ENCODE assay signal across 17 mouse cellular contexts in genomic region chr12:49484070-49484770, GRCm38 (mm10).
DNase-seq lines count a peak whose midpoint lies in the region; ATAC-seq lines count a peak whose summit lies in the region.
"Had no signal": no experiment of that assay in that cellular context is flagged by ENCODE, and none has a peak within 500 bp of the region (broad histone marks: within the 10 kb centered on the region; RNA-seq: fewer than 3 reads in every experiment).

No protein-coding gene starts in this region.

- no peak overlapping the region for H3K4me3 ChIP-seq in embryonic facial prominence, embryonic 11.5 days (ENCODE audit: low read depth, low read length)
- no peak overlapping the region for H3K4me3 ChIP-seq in embryonic facial prominence, embryonic 10.5 days
- no peak overlapping the region for H3K4me3 ChIP-seq in embryonic facial prominence, embryonic 14.5 days (ENCODE audit: low read depth, low read length)
- no peak overlapping the region for H3K4me3 ChIP-seq in hindbrain, embryonic 11.5 days (ENCODE audit: low read depth, low read length)
- no peak overlapping the region for H3K4me3 ChIP-seq in midbrain, embryonic 13.5 days (replicated peaks)
- no peak overlapping the region for H3K4me3 ChIP-seq in kidney, embryonic 14.5 days (ENCODE audit: low read length)
- H3K4me3 ChIP-seq: embryonic facial prominence, embryonic 12.5 days; liver, embryonic 15.5 days had no signal

- no peaks in the 10 kb centered on the region for H3K4me1 ChIP-seq in embryonic facial prominence, embryonic 11.5 days (ENCODE audit: control insufficient read depth, insufficient read depth, low read length)
- H3K4me1 ChIP-seq in embryonic facial prominence, embryonic 10.5 days = no peaks in the 10 kb centered on the region
- H3K4me1 ChIP-seq in embryonic facial prominence, embryonic 14.5 days (ENCODE audit: control insufficient read depth, insufficient read depth, low read length) = no peaks in the 10 kb centered on the region
- no peaks in the 10 kb centered on the region for H3K4me1 ChIP-seq in hindbrain, embryonic 11.5 days (replicated peaks; ENCODE audit: control insufficient read depth, insufficient read depth, low read length)
- H3K4me1 ChIP-seq in midbrain, embryonic 13.5 days (replicated peaks) = peaks cover 15% of the 10 kb centered on the region
- H3K4me1 ChIP-seq in kidney, embryonic 14.5 days (ENCODE audit: control insufficient read depth, insufficient read depth, low read length) = no peaks in the 10 kb centered on the region
- H3K4me1 ChIP-seq: embryonic facial prominence, embryonic 12.5 days; liver, embryonic 15.5 days had no signal

- no peak overlapping the region for H3K9ac ChIP-seq in embryonic facial prominence, embryonic 11.5 days (replicated peaks; ENCODE audit: low read length)
- H3K9ac ChIP-seq in embryonic facial prominence, embryonic 14.5 days (ENCODE audit: low read depth, low read length) = no peak overlapping the region
- no peak overlapping the region for H3K9ac ChIP-seq in hindbrain, embryonic 11.5 days (ENCODE audit: low read depth, low read length)
- no peak overlapping the region for H3K9ac ChIP-seq in midbrain, embryonic 13.5 days (replicated peaks)
- H3K9ac ChIP-seq in kidney, embryonic 14.5 days (ENCODE audit: low read depth, low read length) = no peak overlapping the region
- H3K9ac ChIP-seq: embryonic facial prominence, embryonic 12.5 days; liver, embryonic 15.5 days had no signal

- H3K36me3 ChIP-seq in embryonic facial prominence, embryonic 11.5 days (replicated peaks; ENCODE audit: control insufficient read depth, insufficient read depth, low read depth, low read length) = no peaks in the 10 kb centered on the region
- no peaks in the 10 kb centered on the region for H3K36me3 ChIP-seq in embryonic facial prominence, embryonic 10.5 days (replicated peaks)
- H3K36me3 ChIP-seq in embryonic facial prominence, embryonic 14.5 days (ENCODE audit: control insufficient read depth, insufficient read depth, low read length) = no peaks in the 10 kb centered on the region
- H3K36me3 ChIP-seq in hindbrain, embryonic 11.5 days (ENCODE audit: control insufficient read depth, insufficient read depth, low read length) = no peaks in the 10 kb centered on the region
- H3K36me3 ChIP-seq in midbrain, embryonic 13.5 days = no peaks in the 10 kb centered on the region
- no peaks in the 10 kb centered on the region for H3K36me3 ChIP-seq in kidney, embryonic 14.5 days (ENCODE audit: control insufficient read depth, insufficient read depth, low read length)
- H3K36me3 ChIP-seq: embryonic facial prominence, embryonic 12.5 days; liver, embryonic 15.5 days had no signal

- peak; percentile 28 for DNase-seq in embryonic facial prominence, embryonic 11.5 days (ENCODE audit: low spot score)
- no peak for DNase-seq in embryonic facial prominence, embryonic 10.5 days (ENCODE audit: low spot score)
- peak; percentile 23 for DNase-seq in embryonic facial prominence, embryonic 14.5 days (ENCODE audit: low spot score)
- peak; percentile 36 for DNase-seq in hindbrain, embryonic 11.5 days (ENCODE audit: low spot score)
- no peak for DNase-seq in kidney, postnatal 25 days
- no peak for DNase-seq in thymus, postnatal 36 days
- DNase-seq: adrenal gland, postnatal 25 days; cerebellum, adult 11-12 months; heart, adult 18-20 months; kidney, adult 11 months; right cerebral cortex, adult 18-20 months; thymus, adult 2 months had no signal

- no peak overlapping the region for H3K27ac ChIP-seq in embryonic facial prominence, embryonic 11.5 days (replicated peaks; ENCODE audit: low read depth, low read length)
- no peak overlapping the region for H3K27ac ChIP-seq in embryonic facial prominence, embryonic 10.5 days (replicated peaks)
- H3K27ac ChIP-seq in embryonic facial prominence, embryonic 14.5 days (replicated peaks; ENCODE audit: low read depth, low read length) = no peak overlapping the region
- H3K27ac ChIP-seq in hindbrain, embryonic 11.5 days (ENCODE audit: low read depth, low read length) = no peak overlapping the region
- no peak overlapping the region for H3K27ac ChIP-seq in midbrain, embryonic 13.5 days
- no peak overlapping the region for H3K27ac ChIP-seq in kidney, embryonic 14.5 days (ENCODE audit: low read depth, low read length)
- H3K27ac ChIP-seq: embryonic facial prominence, embryonic 12.5 days; liver, embryonic 15.5 days; macrophage had no signal

- no peak overlapping the region for H3K4me2 ChIP-seq in embryonic facial prominence, embryonic 11.5 days (ENCODE audit: low read depth, low read length)
- no peak overlapping the region for H3K4me2 ChIP-seq in embryonic facial prominence, embryonic 14.5 days (ENCODE audit: low read depth, low read length)
- H3K4me2 ChIP-seq in hindbrain, embryonic 11.5 days (replicated peaks; ENCODE audit: low read depth, low read length) = no peak overlapping the region
- no peak overlapping the region for H3K4me2 ChIP-seq in midbrain, embryonic 13.5 days (replicated peaks)
- H3K4me2 ChIP-seq in kidney, embryonic 14.5 days (replicated peaks; ENCODE audit: low read depth, low read length) = no peak overlapping the region
- H3K4me2 ChIP-seq: embryonic facial prominence, embryonic 12.5 days; liver, embryonic 15.5 days had no signal

- no peak for ATAC-seq in embryonic facial prominence, embryonic 11.5 days (replicated peaks; ENCODE audit: insufficient number of reproducible peaks, low FRiP score, low TSS enrichment, low read depth)
- no peak for ATAC-seq in embryonic facial prominence, embryonic 14.5 days (ENCODE audit: low read depth)
- ATAC-seq in hindbrain, embryonic 11.5 days (ENCODE audit: low FRiP score) = peak; percentile 77
- ATAC-seq in midbrain, embryonic 13.5 days = peak; percentile 97
- ATAC-seq in kidney, embryonic 14.5 days (ENCODE audit: low FRiP score, low TSS enrichment) = no peak

- 64% methylated on average over 4 of the region's 4 CpGs for WGBS in embryonic facial prominence, embryonic 11.5 days
- WGBS in embryonic facial prominence, embryonic 10.5 days = 61% methylated on average over 4 of the region's 4 CpGs
- WGBS in embryonic facial prominence, embryonic 14.5 days = 55% methylated on average over 4 of the region's 4 CpGs
- WGBS in hindbrain, embryonic 11.5 days = 41% methylated on average over 4 of the region's 4 CpGs
- 20% methylated on average over 4 of the region's 4 CpGs for WGBS in midbrain, embryonic 13.5 days
- 76% methylated on average over 4 of the region's 4 CpGs for whole genome bisulfite sequencing in kidney, embryonic 14.5 days

- no peaks in the 10 kb centered on the region for H3K27me3 ChIP-seq in embryonic facial prominence, embryonic 11.5 days (ENCODE audit: control insufficient read depth, insufficient read depth, low read length)
- H3K27me3 ChIP-seq in embryonic facial prominence, embryonic 10.5 days (replicated peaks; ENCODE audit: low read depth, poor library complexity, severe bottlenecking) = no peaks in the 10 kb centered on the region
- H3K27me3 ChIP-seq in embryonic facial prominence, embryonic 14.5 days (replicated peaks; ENCODE audit: control insufficient read depth, insufficient read depth, low read length) = no peaks in the 10 kb centered on the region
- H3K27me3 ChIP-seq in hindbrain, embryonic 11.5 days (ENCODE audit: control insufficient read depth, insufficient read depth, low read length) = no peaks in the 10 kb centered on the region
- H3K27me3 ChIP-seq in midbrain, embryonic 13.5 days = peaks cover 12% of the 10 kb centered on the region; the same call in 1 of the 2 replicates
- no peaks in the 10 kb centered on the region for H3K27me3 ChIP-seq in kidney, embryonic 14.5 days (ENCODE audit: control insufficient read depth, insufficient read depth, low read length)
- H3K27me3 ChIP-seq: embryonic facial prominence, embryonic 12.5 days; liver, embryonic 15.5 days had no signal

- no peaks in the 10 kb centered on the region for H3K9me3 ChIP-seq in embryonic facial prominence, embryonic 11.5 days (replicated peaks; ENCODE audit: control insufficient read depth, low read length)
- no peaks in the 10 kb centered on the region for H3K9me3 ChIP-seq in embryonic facial prominence, embryonic 10.5 days
- H3K9me3 ChIP-seq in embryonic facial prominence, embryonic 14.5 days (ENCODE audit: control insufficient read depth, low read length) = no peaks in the 10 kb centered on the region
- no peaks in the 10 kb centered on the region for H3K9me3 ChIP-seq in hindbrain, embryonic 11.5 days (ENCODE audit: control insufficient read depth, low read length)
- no peaks in the 10 kb centered on the region for H3K9me3 ChIP-seq in midbrain, embryonic 13.5 days
- no peaks in the 10 kb centered on the region for H3K9me3 ChIP-seq in kidney, embryonic 14.5 days (ENCODE audit: control insufficient read depth, low read length)
- H3K9me3 ChIP-seq: embryonic facial prominence, embryonic 12.5 days; liver, embryonic 15.5 days had no signal

Comparison
In these comparisons a context has a peak if more than half of its experiments do, and no peak if none do; other contexts are left out.
1. DNase-seq: peak in embryonic facial prominence, embryonic 11.5 days (single experiment), embryonic facial prominence, embryonic 14.5 days (single experiment) and hindbrain, embryonic 11.5 days (single experiment); none in embryonic facial prominence, embryonic 10.5 days (single experiment), kidney, postnatal 25 days (0 of 2) and thymus, postnatal 36 days (0 of 2).
2. ATAC-seq: peak in hindbrain, embryonic 11.5 days (single experiment) and midbrain, embryonic 13.5 days (single experiment); none in embryonic facial prominence, embryonic 11.5 days (single experiment), embryonic facial prominence, embryonic 14.5 days (single experiment) and kidney, embryonic 14.5 days (single experiment).